Mouse (Mus musculus) ES-Bruce4 (cell line): Measurements from ENCODE around the gene Scn3a. TPM values are rescaled to one million over a fixed set of nuclear protein-coding genes. Genes with fewer than 3 reads are reported as not detected.

ENCODE experiments used
- H3K27ac ChIP-seq: 2 replicates; pipeline ENCODE4 v1.5.1; 2012; ENCODE audit warnings: low read length, inconsistent platforms; ENCODE audit not compliant: insufficient read depth
- H3K27me3 ChIP-seq: 2 replicates; pipeline ENCODE4 v1.6.1; 2012; ENCODE audit warnings: mild to moderate bottlenecking, low read length, inconsistent platforms; ENCODE audit not compliant: control insufficient read depth, poor library complexity, insufficient read depth, severe bottlenecking
- H3K36me3 ChIP-seq: 2 replicates; pipeline ENCODE4 v1.6.1; 2012; ENCODE audit warnings: inconsistent platforms, mild to moderate bottlenecking, low read length, moderate library complexity; ENCODE audit not compliant: control insufficient read depth, poor library complexity, insufficient read depth, severe bottlenecking
- H3K4me1 ChIP-seq: one replicate; pipeline ENCODE4 v1.8.1; 2011; ENCODE audit warnings: low read length; ENCODE audit not compliant: control insufficient read depth, insufficient read depth
- H3K4me3 ChIP-seq: 2 replicates; pipeline ENCODE4 v1.5.1; 2011; ENCODE audit warnings: low read depth, mild to moderate bottlenecking, low read length
- H3K9ac ChIP-seq: 2 replicates; pipeline ENCODE4 v1.6.1; 2012; ENCODE audit warnings: low read depth, mild to moderate bottlenecking, inconsistent platforms; ENCODE audit not compliant: poor library complexity, severe bottlenecking
- H3K9me3 ChIP-seq: replicated peaks from 2 replicates; pipeline ENCODE4 v1.6.1; 2012; ENCODE audit warnings: mild to moderate bottlenecking, low read length, inconsistent platforms; ENCODE audit not compliant: control insufficient read depth, poor library complexity, insufficient read depth, severe bottlenecking
- CTCF ChIP-seq: IDR thresholded peaks from one replicate; pipeline ENCODE4 v1.8.1; 2011; ENCODE audit warnings: low read depth, low read length
- EP300 ChIP-seq: IDR thresholded peaks from 2 replicates; pipeline ENCODE4 v1.6.1; 2011; ENCODE audit warnings: low read depth, low read length; ENCODE audit not compliant: insufficient read depth
- POLR2A ChIP-seq: IDR thresholded peaks from one replicate; pipeline ENCODE4 v1.8.1; 2011; ENCODE audit warnings: low read length; ENCODE audit not compliant: insufficient read depth
- polyA plus RNA-seq: library from polyadenylated mRNA; stranded (reverse); fragments of >200 nt; gene quantifications from 2 replicates; pipeline ENCODE4 v1.2.4, GENCODE M21; 2011; ENCODE audit warnings: low read depth; ENCODE audit not compliant: missing spikeins, insufficient read depth, insufficient read length

Gene Scn3a
- polyA plus RNA-seq, 1 experiment, result 0.55 TPM

- TF ChIP-seq POLR2A (no peak), CTCF (no peak), EP300 (no peak)
- Histone ChIP-seq H3K27ac (peak overlapping the region; percentile 77), H3K4me3 (no peak overlapping the region), H3K27me3 (no peaks in the 10 kb centered on the region), H3K36me3 (no peaks in the 10 kb centered on the region), H3K9me3 (peaks cover 6% of the 10 kb centered on the region; the same call in 1 of the 2 replicates), H3K4me1 (peaks cover 5% of the 10 kb centered on the region), H3K9ac (no peak overlapping the region)
Measured at GRCm38 (mm10) chr2:65423501-65423900, 143.9 kb downstream of the Scn3a start.

- no peak overlapping the region for H3K4me3 ChIP-seq
- TF ChIP-seq EP300 (peak; percentile 71), POLR2A (no peak)
Measured at GRCm38 (mm10) chr2:65421259-65422255, 145.9 kb downstream of the Scn3a start.

GRCm38 (mm10) chr2:65418608-65419007, 148.8 kb downstream of the Scn3a start:
- no peak for TF ChIP-seq CTCF
- peak; percentile 80 for TF ChIP-seq EP300
- H3K36me3 ChIP-seq, result peaks cover 2% of the 10 kb centered on the region; the same call in 1 of the 2 replicates

More at GRCm38 (mm10) chr2:65421259-65422255, 145.9 kb downstream of the Scn3a start:
- Histone ChIP-seq H3K9ac (peak overlapping the region; percentile 58; the same call in 1 of the 2 replicates), H3K4me1 (peaks cover 5% of the 10 kb centered on the region), H3K27me3 (no peaks in the 10 kb centered on the region), H3K27ac (peak overlapping the region; percentile 92), H3K9me3 (peaks cover 12% of the 10 kb centered on the region), H3K36me3 (peaks cover 2% of the 10 kb centered on the region; the same call in 1 of the 2 replicates)

GRCm38 (mm10) chr2:65416535-65416934, 150.9 kb downstream of the Scn3a start:
- no peak overlapping the region for H3K9ac ChIP-seq
- no peaks in the 10 kb centered on the region for H3K27me3 ChIP-seq
- H3K4me3 ChIP-seq, result no peak overlapping the region
- H3K36me3 ChIP-seq, result peaks cover 2% of the 10 kb centered on the region; the same call in 1 of the 2 replicates
- H3K27ac ChIP-seq, result no peak overlapping the region
- H3K9me3 ChIP-seq, result peaks cover 12% of the 10 kb centered on the region
- H3K4me1 ChIP-seq, result peaks cover 3% of the 10 kb centered on the region
- no peak for TF ChIP-seq POLR2A
- TF ChIP-seq CTCF, result no peak
- TF ChIP-seq EP300, result no peak

More at GRCm38 (mm10) chr2:65418608-65419007, 148.8 kb downstream of the Scn3a start:
- Histone ChIP-seq H3K9me3 (peaks cover 12% of the 10 kb centered on the region), H3K27ac (peak overlapping the region; percentile 82), H3K4me3 (no peak overlapping the region), H3K9ac (no peak overlapping the region), H3K4me1 (peaks cover 5% of the 10 kb centered on the region), H3K27me3 (no peaks in the 10 kb centered on the region)

- no peak overlapping the region for H3K27ac ChIP-seq
- H3K36me3 ChIP-seq, result peaks cover 2% of the 10 kb centered on the region; the same call in 1 of the 2 replicates
- peaks cover 12% of the 10 kb centered on the region for H3K9me3 ChIP-seq
- H3K9ac ChIP-seq, result no peak overlapping the region
- TF ChIP-seq POLR2A (no peak), EP300 (no peak), CTCF (no peak)
- peaks cover 2% of the 10 kb centered on the region for H3K4me1 ChIP-seq
- H3K27me3 ChIP-seq, result no peaks in the 10 kb centered on the region
- H3K4me3 ChIP-seq, result no peak overlapping the region
Measured at GRCm38 (mm10) chr2:65415294-65415693, 152.1 kb downstream of the Scn3a start.

- H3K9ac ChIP-seq, result no peak overlapping the region
- H3K27me3 ChIP-seq, result no peaks in the 10 kb centered on the region
- TF ChIP-seq EP300, result peak; percentile 82
- no peak for TF ChIP-seq POLR2A
- no peak for TF ChIP-seq CTCF
- H3K36me3 ChIP-seq, result peaks cover 2% of the 10 kb centered on the region; the same call in 1 of the 2 replicates
- peak overlapping the region; percentile 79 for H3K27ac ChIP-seq
- no peak overlapping the region for H3K4me3 ChIP-seq
- H3K4me1 ChIP-seq, result peaks cover 2% of the 10 kb centered on the region
- H3K9me3 ChIP-seq, result peaks cover 12% of the 10 kb centered on the region
Measured at GRCm38 (mm10) chr2:65414806-65415281, 152.6 kb downstream of the Scn3a start.
